Mouse (Mus musculus) adrenal gland (tissue): ENCODE results near the gene Tada2a.

Experiments used
- intact Hi-C: fragments of 180-260 bp; cut with DNase I; formaldehyde crosslinking; loops from one replicate; pipeline ENCODE4 v1.15.1; 2025

Tada2a gene

GRCm38 (mm10) chr11:84116221-84116620 is 13.2 kb downstream of the Tada2a start:
- intact Hi-C loops, result no loop called here

GRCm38 (mm10) chr11:84115646-84116045 is 13.8 kb downstream of the Tada2a start:
- intact Hi-C loops, result no loop called here

- intact Hi-C loops, result no loop called here
These were observed 15.8 kb downstream of the Tada2a start for GRCm38 (mm10) chr11:84113623-84114022.

- intact Hi-C loops, result no loop called here
These were observed 22.3 kb downstream of the Tada2a start for GRCm38 (mm10) chr11:84107137-84107536.

GRCm38 (mm10) chr11:84104036-84104435 is 25.4 kb downstream of the Tada2a start:
- intact Hi-C loops, result no loop called here

GRCm38 (mm10) chr11:84101182-84101581 is 28.2 kb downstream of the Tada2a start:
- intact Hi-C loops, result no loop called here

- intact Hi-C loops, result no loop called here
These were observed 32.0 kb downstream of the Tada2a start for GRCm38 (mm10) chr11:84097251-84097998.

GRCm38 (mm10) chr11:84095084-84095483 is 34.3 kb downstream of the Tada2a start:
- intact Hi-C loops, result no loop called here

GRCm38 (mm10) chr11:84090572-84090971 is 38.8 kb downstream of the Tada2a start:
- intact Hi-C loops, result no loop called here

- intact Hi-C loops, result no loop called here
These were observed 47.5 kb downstream of the Tada2a start for GRCm38 (mm10) chr11:84081901-84082300.

- intact Hi-C loops, result no loop called here
These were observed 49.1 kb downstream of the Tada2a start for GRCm38 (mm10) chr11:84080327-84080726.

GRCm38 (mm10) chr11:84079887-84080286 is 49.5 kb downstream of the Tada2a start:
- intact Hi-C loops, result no loop called here

GRCm38 (mm10) chr11:84079361-84079760 is 50.0 kb downstream of the Tada2a start:
- intact Hi-C loops, result no loop called here

- intact Hi-C loops, result no loop called here
These were observed 50.8 kb downstream of the Tada2a start for GRCm38 (mm10) chr11:84078601-84079000.

GRCm38 (mm10) chr11:84077008-84077407 is 52.4 kb downstream of the Tada2a start:
- intact Hi-C loops, result no loop called here

- intact Hi-C loops, result no loop called here
These were observed 55.3 kb downstream of the Tada2a start for GRCm38 (mm10) chr11:84073816-84074764.

GRCm38 (mm10) chr11:84072904-84073651 is 56.3 kb downstream of the Tada2a start:
- intact Hi-C loops, result no loop called here

GRCm38 (mm10) chr11:84069034-84069370 is 60.4 kb downstream of the Tada2a start, which contains the start of gene Dusp14:
Dusp14 (minus strand) TSS chr11:84069261.
- intact Hi-C loops, result no loop called here

GRCm38 (mm10) chr11:84068191-84069033 is 61.0 kb downstream of the Tada2a start:
- intact Hi-C loops, result no loop called here

GRCm38 (mm10) chr11:84067720-84068190 is 61.6 kb downstream of the Tada2a start:
- intact Hi-C loops, result no loop called here
